Mouse (Mus musculus) ES-E14 (cell line): ENCODE data around the gene Plxnd1.
A peak's percentile ranks its signal among the peaks of the same experiment; 100 is the strongest.

Source experiments
- CHD2 ChIP-seq: IDR thresholded peaks from 2 replicates; pipeline ENCODE4 v1.6.1; 2014; ENCODE audit warnings: mild to moderate bottlenecking, low read depth, low read length, inconsistent platforms
- HCFC1 ChIP-seq: IDR thresholded peaks from 2 replicates; pipeline ENCODE4 v1.6.1; 2012; ENCODE audit warnings: low read length, inconsistent platforms, borderline replicate concordance; ENCODE audit not compliant: insufficient read depth
- MAFK ChIP-seq: IDR thresholded peaks from 2 replicates; pipeline ENCODE4 v1.6.1; 2014; ENCODE audit warnings: mild to moderate bottlenecking, low read depth, low read length, inconsistent platforms; ENCODE audit not compliant: insufficient read depth
- ZC3H11A ChIP-seq: IDR thresholded peaks from 2 replicates; pipeline ENCODE4 v1.6.1; 2012; ENCODE audit warnings: low read depth, mild to moderate bottlenecking, inconsistent platforms, low read length, borderline replicate concordance
- ZNF384 ChIP-seq: IDR thresholded peaks from 2 replicates; pipeline ENCODE4 v1.6.1; 2012; ENCODE audit warnings: low read depth, low read length, inconsistent platforms

GRCm38 (mm10) chr6:115962439-115963085 is 32.2 kb downstream of the Plxnd1 start:
- TF ChIP-seq HCFC1: no peak
- TF ChIP-seq CHD2: no peak
- no peak for TF ChIP-seq ZNF384
- no peak for TF ChIP-seq ZC3H11A
- 0 out of 2 replicates have a peak, but pooled peaks have one; percentile 15 for TF ChIP-seq MAFK
